Mouse (Mus musculus): Measurements from ENCODE around the gene Fam193b.
"Not testable (repeated sequence)": the region's sequence is repeated elsewhere in the genome, so short reads cannot be mapped to it uniquely, and the experiment has no call there.

The Fam193b gene

DNA sequence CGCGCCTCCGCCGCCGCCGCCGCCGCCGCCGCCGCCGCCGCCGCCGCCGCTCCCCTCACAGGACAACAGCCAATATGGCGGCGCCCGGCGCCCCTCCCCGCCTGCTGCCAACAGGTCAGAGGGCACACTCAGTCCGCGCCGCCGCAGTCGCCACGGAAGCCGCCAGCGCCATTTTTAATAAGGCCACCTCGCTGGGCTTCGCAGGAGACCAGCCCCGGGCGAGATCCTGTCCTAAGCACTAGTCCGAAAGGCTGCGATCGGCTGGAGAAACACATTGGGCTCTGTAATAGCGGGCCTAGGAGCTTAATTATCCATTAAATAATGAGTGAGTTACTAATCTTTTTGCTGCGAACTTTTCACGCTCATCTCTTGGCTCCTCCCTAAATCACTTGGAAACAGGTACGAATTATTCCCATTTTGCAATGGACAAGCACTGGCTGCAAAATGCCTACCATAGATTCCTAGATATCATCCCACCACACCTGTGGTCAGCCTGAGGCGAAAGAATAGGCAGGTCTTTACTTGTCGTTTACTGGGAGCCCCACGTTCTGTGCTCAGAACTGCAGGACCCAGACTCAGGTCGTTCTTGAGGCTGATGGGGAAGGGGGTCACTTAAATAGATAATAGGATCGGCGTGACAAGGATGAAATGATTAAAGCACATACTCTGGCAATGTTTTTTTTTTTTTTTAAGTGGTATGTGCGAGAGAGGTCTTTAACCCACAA, at the start of gene Fam193b:
Gene Fam193b, minus strand, starts transcription at position 94 of the 725 bp plus-strand sequence.
- DNase-seq = peak; percentile 96

DNA sequence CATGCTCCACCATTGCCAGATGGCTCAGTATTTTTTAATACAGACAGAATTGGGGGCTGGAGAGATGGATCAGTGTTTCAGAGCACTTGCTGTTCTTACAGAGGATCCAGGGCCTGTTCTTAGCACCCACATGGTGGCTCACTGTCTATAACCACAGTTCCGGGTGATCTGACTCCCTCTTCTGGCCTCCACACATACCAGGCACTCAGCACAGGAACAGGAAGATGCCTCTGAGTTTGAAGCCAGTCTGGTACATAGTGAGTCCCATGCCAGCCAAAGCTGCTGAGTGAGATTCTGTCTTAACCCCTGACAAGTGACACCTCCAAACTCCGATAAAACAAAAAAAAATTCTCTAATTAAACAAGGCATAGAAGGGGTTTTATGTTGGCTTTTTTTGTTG, 49.4 kb upstream of the Fam193b start:
- DNase-seq = no peak

DNA sequence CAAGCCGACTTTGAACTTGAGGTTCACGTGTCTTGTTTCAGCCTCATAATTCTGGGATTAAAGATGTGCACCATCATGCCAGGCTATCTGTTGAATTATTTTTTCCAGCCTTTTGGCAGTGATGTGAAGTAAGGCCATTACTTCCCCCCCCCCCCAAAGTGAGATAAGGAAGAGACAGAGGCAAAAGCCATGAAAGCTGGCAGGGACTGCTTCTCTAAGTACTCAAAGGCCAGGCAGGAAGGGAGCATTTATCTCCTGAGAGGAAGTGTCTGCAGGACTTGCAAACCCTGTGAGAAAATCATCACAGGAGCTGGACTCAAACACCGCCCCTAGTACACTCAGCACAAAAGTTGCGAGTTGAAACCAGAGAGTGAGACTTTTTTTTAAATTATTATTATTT, 48.4 kb upstream of the Fam193b start:
- no peak for DNase-seq

DNA sequence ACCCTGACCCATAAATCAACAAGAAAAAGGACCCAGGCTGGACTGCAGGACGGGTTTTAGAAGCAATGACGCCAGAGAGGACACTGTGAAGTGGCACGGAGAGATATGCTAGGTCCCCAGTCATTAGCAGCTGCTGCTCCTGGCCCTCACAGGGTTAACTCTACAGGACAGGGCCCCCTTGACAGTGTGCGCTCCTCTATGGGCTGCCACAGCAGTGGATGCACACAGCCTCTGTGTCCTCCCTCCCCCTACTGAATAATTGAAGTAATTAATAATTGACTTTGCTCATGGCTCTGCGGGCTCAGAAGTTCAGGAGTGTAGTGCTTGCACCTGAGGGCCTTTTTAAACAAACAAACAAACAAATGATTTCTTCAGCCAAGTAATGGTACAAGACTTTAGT, 42.6 kb upstream of the Fam193b start:
- peak; percentile 34 for DNase-seq

DNA sequence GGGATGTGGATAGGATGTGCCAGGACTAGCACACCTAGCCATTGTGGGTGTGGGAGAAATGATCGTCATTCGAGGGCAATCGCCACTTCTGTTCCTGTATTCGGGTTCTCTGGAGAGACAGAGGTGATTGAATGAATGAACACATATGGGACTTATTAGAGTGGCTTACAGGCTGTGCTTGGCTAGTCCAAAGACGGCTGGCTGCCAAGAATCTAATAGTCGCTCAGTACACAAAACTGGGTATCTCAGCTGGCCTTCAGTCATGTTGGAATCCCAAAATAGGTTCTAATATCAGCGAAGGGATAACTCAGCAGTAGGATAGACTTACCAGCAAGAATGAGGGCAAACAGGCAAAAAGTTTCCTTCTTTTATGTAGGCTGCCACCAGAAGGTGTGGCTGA, 41.1 kb upstream of the Fam193b start:
- DNase-seq = no peak

DNA sequence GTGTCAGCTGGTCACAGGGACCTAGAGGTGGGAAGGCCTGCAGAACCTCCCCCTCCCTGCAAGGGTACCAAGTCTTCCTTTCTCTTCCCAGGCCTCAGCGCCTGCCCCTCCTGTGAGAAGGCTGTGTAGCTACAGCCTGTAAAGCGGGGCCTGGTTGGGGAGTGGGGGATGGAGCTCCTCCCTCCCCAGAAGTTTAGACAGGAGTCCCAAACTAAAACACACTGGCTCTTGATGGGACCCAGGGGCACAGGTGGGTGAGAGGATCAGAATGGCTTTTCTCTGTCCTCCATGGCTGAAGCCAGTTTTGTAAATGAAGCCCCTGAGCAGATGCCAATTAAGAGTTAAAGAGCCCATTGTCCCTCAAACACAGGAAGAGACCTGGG, 36.7 kb upstream of the Fam193b start:
- no peak for DNase-seq

DNA sequence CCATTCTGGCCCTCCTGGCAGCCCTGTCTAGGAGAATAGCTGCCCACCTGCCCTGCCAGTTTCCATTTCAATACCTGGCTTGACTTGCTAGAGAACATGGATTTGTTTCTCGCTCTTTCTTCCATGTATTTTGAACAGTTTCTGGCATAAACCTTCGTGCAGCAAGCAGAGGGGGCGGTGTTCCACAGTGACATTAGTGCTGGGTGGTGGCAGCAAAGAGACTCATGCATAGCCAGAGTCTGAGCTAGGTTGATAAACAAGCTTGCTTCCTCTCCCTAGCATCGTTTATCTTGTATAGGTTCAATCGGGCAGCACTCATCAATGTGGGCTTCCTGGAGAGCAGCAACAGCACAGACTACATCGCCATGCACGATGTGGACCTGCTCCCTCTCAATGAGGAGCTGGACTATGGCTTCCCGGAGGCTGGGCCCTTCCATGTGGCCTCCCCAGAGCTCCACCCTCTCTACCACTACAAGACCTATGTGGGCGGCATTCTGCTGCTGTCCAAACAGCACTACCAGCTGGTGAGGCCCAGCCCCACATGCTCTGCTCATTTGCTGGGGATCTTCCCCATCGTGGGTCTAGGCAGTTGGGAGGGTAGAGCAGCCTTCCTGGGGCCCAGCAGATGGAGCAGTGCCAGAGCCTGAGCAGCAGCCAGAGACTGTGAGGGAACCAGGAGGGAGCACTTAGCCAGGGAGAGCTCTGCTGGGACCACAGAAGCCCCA, 36.1 kb upstream of the Fam193b start:
- DNase-seq = no peak

DNA sequence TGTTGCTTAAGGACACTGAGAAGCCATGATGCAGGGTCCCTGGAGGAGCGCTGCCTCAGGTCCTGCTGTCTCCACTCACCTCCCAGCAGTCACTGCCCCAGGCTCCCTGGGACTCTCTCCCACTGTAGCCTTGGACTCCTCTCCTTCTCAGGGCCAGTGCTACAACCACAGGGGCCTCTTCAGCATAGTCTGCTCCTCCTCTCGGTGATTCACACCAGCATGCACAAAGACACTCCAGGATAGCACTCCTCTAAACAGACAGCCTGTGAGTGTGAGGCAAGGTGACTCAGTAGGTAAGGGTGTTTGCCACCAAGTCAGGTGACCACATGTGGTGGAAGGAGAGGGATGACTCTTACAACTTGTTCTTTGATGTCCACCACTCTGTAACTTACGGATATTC, 33.7 kb upstream of the Fam193b start:
- no peak for DNase-seq

DNA sequence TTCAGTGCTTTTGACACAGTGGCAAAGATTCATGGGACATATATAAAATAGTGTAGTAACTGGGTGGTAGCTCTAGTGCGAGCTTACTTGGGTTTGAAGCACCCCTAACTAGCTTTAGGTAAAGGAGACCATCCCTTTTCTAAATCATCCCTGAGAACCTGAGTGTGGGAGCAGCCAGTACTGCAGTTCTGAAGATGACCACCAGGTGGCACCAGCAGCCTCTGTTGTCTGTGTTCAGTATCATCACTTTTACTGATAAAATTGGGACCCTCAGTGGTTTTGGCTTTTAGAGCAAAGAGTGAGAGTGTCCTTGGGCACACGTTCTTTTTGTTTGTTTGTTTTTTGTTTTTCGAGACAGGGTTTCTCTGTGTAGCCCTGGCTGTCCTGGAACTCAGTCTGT, 30.7 kb upstream of the Fam193b start:
- peak; percentile 83 for DNase-seq

DNA sequence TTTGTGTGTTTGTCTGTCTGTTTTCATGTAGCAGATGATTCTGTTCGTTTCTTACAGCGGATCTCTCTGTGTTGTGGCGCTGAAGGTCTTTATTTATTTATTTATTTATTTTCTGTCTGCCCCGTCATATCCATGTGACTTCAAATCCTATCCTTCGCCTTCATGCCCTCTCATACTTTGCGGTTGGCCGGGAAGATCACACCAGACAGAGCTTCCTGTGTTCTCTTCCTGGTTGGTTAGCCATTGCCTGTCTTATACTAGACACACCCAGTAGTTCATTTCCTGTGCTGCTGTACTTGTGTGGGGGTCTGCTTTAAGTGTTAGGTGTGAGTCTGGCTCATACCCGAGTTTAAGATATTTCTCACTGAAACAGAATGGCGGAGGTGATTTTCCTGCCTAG, 29.7 kb upstream of the Fam193b start:
- DNase-seq = peak; percentile 21

DNA sequence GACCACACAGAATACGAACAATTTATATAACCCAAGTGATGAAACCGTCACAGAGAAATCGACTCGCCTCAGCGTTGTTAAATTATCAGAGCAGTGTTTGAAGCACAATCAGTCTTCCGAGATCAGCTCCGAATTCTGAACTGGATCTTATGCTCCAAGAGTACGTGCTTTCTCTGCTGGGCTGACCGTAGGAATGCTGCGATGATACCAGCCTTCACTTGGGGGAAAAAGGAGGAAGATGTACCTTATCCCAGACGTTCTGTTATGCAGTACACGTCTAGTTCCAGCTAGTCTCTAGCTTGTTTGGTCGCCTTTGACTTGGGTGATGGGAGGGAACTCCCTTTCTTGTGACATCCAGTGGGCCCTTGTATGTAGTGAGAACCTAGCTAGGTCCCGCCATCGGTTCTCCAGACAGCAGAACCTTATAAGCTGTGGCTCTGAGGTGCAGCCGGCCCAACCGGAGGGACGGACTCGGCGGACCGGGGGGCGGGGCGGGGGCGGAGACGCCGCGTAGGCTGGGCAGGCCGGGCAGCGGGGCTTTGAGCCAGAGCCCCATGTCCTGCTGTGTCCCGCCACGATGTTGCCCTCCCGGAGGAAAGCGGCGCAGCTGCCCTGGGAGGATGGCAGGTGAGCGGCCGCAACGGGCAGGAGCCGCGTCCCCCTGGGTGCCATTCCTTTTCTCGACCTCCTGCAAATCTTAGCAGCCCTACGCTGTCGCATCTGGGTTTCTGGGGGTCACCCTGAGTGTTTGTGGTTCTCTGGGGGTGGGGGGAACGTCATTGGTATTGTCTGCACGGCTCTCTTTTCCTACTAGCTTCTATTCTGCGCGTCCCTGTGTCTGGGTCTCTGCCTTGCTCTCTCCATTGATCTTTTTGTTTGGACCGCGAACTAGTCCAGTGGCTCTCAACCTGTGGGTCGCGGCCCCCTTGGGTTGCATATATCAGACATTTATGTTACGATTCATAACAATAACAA, 28.9 kb upstream of the Fam193b start, which contains the start of gene B4galt7:
Gene B4galt7, plus strand, starts transcription at position 331 of the 975 bp plus-strand sequence.
- peak; percentile 89 for DNase-seq

DNA sequence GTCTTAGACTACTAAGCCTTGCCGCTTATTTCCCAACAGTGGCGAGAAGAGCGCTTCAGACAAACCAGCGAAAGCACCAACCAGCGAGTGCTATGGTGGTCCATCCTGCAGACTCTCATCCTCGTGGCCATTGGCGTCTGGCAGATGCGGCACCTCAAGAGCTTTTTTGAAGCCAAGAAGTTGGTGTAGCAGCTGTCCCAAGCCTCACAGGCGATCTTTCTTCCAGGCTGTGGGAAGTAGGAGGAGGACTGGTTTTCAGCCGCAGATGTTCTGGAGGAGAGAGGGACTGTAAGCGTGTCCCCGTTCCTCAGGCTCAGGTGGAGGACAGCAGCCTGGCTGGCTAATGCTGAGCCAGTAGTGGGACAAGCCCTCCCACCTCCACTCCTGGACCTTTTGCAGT, 25.9 kb upstream of the Fam193b start:
- DNase-seq = no peak

DNA sequence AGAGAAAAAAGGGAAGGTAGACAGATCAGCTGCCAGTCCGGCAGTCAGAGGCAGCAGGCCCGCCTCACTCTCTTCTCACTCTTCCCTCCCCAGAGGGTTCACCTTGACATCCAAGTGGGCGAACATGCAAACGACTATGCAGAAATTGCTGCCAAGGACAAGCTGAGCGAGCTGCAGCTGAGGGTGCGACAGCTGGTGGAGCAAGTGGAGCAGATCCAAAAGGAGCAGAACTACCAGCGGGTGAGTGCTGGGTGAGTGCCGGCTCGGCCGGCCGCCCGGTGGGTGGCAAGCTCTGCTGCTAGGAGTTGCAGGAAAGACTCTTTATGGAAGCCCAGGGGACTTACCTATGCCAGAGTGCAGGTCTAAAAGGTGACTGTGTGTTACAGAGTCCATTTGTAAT, 24.5 kb upstream of the Fam193b start:
- DNase-seq = no peak

DNA sequence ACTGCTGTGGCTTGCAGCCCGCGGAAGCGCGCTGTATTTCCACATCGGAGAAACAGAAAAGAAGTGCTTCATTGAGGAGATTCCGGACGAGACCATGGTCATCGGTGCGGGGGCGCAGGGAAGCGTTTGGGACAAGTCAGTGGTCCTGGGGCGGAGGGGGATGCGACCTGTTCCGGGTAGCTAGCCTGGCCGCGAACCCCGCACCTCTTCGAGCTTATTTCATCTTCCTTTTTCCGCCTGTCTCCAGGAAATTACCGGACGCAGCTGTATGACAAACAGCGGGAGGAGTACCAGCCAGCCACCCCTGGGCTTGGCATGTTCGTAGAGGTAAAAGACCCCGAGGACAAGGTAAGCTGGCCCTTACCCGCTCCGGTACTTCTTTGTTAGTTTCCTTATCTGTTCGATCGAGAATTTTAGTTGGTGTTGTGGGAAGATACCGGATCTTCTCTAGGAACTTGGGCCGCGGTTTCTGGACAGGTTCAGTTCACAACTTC, 22.4 kb upstream of the Fam193b start:
- DNase-seq = no peak

DNA sequence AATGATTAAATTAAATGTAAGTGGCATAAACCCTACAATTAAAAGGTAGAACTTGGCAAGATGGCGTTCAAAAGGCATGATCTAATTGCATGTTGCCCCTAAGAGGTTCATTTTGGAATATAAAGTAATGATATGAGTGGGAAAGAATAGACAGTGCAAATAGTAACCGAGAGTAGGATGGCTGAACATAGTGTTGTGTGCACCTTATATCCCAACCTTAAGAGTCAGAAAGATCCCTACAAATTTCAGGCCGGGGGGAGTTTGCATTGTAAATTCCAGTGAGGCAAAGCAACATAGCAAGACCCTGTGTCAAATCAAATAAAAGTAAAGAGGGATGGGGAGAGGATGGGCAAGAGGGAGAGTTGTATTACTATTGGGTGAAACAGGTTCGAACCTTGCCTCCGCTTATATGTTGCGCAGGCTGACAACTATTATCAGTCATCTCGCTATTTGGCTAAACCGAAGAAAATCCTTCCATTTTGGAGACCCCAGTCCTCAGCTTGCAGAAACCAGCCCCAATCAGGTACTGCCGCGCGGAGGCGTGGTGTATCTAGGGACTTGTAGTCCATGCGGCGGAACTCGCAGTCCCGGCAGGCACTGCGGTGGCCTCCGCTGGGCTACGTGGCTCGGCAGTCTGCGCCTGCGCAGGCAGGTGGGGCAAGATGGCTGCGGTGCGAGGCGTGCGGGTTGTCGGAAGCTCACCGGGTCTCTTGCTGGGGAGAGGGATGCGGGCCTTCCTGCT, 21.8 kb upstream of the Fam193b start:
- peak; percentile 97 for DNase-seq

DNA sequence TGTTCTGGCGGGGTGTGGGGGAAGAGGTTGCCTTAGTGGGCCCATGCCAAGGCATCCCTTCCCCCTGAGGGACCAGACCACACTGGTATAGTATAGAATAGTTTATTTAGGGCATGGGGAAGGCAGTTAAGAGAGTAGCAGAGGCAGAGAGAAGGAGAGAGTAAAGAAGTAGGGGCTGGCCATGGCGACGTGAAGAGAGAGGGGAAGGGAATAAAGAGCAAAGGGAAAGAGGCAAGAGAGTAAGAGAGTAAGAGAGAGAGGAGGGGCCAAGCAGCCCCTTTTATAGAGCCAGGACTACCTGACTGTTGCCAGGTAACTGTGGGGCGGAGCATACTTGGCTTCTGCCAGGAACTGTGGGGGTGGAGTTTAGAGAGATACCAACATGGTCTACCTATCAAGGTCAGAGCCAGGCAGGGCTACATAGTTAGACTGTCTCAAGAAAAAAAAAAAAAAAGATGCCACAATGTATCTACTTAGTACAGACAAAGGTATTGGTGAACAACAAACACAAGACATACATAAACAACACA, 21.1 kb upstream of the Fam193b start:
- peak; percentile 36 for DNase-seq

DNA sequence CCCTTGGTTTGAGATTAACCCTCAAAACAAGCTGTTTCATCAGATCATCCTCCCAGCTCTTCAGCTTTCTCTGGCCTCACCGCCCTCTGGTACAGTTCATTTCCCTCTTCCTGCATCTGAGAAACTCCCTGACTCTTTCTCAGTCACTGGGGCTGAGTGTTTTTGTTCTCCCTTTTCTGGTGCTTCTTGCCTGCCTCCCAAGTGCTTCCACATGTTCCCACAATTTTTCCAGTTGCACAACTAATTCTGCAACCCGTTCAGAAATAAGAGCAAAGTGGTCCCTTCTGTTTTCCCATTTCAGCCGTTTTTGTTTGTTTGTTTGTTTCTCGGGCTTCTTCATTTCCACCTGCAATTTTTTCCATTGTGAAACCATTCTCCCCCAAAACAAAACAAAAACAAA, 7.2 kb upstream of the Fam193b start:
- no peak for DNase-seq

DNA sequence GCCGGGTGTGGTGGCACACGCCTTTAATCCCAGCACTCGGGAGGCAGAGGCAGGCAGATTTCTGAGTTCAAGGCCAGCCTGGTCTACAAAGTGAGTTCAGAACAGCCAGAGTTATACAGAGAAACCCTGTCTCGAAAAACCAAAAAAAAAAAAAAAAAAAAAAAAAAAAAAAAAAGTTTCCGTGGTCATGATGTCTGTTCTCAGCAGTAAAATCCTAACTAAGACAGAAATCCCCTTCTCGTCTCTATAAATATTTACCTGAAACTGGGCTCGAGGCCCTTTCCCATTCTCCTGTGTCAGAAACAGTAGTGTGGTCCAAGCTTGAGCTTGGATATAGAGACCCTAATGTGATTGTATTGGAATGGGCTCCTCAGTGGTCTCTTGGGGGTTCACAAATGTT, 6.0 kb upstream of the Fam193b start:
- DNase-seq = not testable (repeated sequence)

DNA sequence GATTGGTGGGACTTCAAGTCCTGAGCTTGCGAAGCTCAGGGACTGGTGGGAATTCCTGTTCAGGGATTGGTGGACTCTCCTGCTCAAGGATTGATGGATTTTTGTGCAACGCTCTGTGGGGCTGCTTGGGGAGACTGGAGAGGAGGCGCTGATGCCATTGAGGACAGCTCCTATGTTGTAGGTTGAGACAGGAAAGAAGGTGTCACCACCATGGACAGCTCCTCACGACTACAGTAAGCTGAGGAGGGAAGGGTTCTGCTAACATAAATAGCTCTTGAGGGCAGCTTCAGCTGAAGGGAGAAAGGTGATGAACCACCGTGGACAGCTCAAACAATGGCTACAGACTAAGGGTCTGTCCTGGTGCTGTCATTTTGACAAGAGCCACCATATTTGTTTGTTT, 5.0 kb upstream of the Fam193b start:
- no peak for DNase-seq

DNA sequence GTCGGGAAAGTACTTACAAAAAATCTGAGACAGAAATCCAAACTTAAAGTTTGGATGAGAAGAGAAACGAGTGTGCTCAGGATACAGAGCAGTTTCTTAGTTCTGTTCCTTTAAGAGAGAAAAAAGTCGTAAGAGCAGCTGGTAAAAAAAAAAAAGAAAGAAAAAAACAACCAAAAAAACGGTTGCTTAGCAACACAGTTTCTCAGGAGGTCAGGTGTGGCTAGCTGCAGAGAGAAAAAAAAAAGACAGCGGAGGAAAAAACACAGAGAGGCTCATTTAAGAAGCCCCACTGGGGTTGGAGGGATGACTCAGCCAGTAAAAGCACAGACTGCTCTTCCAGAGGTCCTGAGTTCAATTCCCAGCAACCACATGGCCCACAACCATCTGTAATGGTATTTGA, 3.4 kb upstream of the Fam193b start:
- no peak for DNase-seq

DNA sequence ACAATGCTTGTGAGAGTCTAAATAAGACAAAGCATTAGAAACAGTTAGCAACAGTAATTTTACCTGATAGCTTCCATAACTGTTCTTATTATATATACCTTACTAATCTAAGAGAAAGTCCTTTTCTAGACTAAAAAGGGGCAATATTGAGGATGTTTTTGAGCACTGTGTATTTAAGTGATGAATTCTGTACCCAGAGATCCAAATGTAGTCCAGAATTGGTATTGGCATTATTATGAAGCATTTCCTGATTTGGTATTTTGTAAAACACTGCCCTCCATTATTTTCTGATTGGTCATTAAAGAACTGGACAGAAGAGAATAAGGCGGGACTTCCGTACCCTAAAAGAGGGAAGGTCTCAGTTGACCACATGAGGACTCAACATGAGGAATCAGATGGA, 2.5 kb upstream of the Fam193b start, which contains the start of gene Tmed9:
Gene Tmed9, plus strand, starts transcription at position 301 of the 400 bp plus-strand sequence.
- DNase-seq = no peak

DNA sequence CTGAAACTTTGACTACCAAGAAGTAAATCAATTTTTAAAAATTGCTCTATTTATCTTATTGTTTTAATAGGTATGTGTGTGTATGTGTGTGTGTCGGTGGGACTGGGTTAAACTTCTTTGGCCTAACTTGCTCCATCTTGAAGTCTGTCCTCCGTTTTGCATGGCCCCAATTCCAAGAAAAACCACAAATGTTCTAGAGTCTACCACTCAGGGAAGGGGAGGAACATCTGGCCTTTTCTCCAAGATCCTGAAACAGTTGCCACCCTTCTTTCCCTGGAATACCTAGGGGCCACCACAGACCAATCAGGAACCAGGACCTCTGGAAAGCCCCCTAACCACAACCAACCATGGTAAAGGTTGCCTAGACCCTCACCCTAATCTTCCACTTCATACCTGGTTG, 1.1 kb upstream of the Fam193b start:
- no peak for DNase-seq

Data from kidney, adult 9 months (tissue).